Mouse (Mus musculus): ENCODE data around the gene Slc25a51. TPM values are rescaled to one million over a fixed set of nuclear protein-coding genes. Genes with fewer than 3 reads are reported as not detected.

The Slc25a51 gene
- polyA plus RNA-seq, 1 experiment from 2014 or later, result 74.0 TPM

- Histone ChIP-seq H3K4me1 (peaks cover 19% of the 10 kb centered on the region), H3K4me3 (no peak overlapping the region), H3K9me3 (replicated peaks) (no peaks in the 10 kb centered on the region), H3K4me2 (no peak overlapping the region), H3K36me3 (ENCODE audit: poor library complexity, severe bottlenecking) (peaks cover 52% of the 10 kb centered on the region), H3K27ac (no peak overlapping the region; the same call in 1 of the 2 replicates), H3K27me3 (peaks cover 4% of the 10 kb centered on the region; the same call in 1 of the 2 replicates), H3K9ac (no peak overlapping the region)
- ATAC-seq, result no peak
- 58% methylated on average over 1 of the region's 1 CpGs for WGBS
These were observed 33.2 kb upstream of the Slc25a51 start for GRCm38 (mm10) chr4:45441778-45442177.

GRCm38 (mm10) chr4:45439281-45439680 lies 30.7 kb upstream of the Slc25a51 start:
- Histone ChIP-seq H3K27ac (no peak overlapping the region), H3K4me3 (no peak overlapping the region), H3K4me1 (peaks cover 44% of the 10 kb centered on the region), H3K9me3 (replicated peaks) (no peaks in the 10 kb centered on the region), H3K4me2 (no peak overlapping the region), H3K27me3 (no peaks in the 10 kb centered on the region), H3K36me3 (ENCODE audit: poor library complexity, severe bottlenecking) (peaks cover 27% of the 10 kb centered on the region), H3K9ac (no peak overlapping the region)
- WGBS, result 64% methylated on average over 5 of the region's 5 CpGs
- ATAC-seq, result no peak

- H3K27ac ChIP-seq, result peak overlapping the region; percentile 32
- WGBS, result 53% methylated on average over 3 of the region's 3 CpGs
- no peak overlapping the region for H3K4me2 ChIP-seq
- H3K4me3 ChIP-seq, result no peak overlapping the region
- H3K9me3 ChIP-seq (replicated peaks), result no peaks in the 10 kb centered on the region
- H3K36me3 ChIP-seq (ENCODE audit: poor library complexity, severe bottlenecking), result peaks cover 13% of the 10 kb centered on the region; the same call in 1 of the 2 replicates
- 0 out of 2 replicates have a peak overlapping the region, but pooled peaks have one; percentile 40 for H3K9ac ChIP-seq
- 0 out of 2 replicates have a peak, but pooled peaks have one; percentile 11 for ATAC-seq
- no peaks in the 10 kb centered on the region for H3K27me3 ChIP-seq
- peaks cover 54% of the 10 kb centered on the region for H3K4me1 ChIP-seq
These were observed 28.4 kb upstream of the Slc25a51 start for GRCm38 (mm10) chr4:45437010-45437409.

- Histone ChIP-seq H3K4me3 (no peak overlapping the region), H3K9me3 (replicated peaks) (no peaks in the 10 kb centered on the region), H3K36me3 (ENCODE audit: poor library complexity, severe bottlenecking) (peaks cover 11% of the 10 kb centered on the region; the same call in 1 of the 2 replicates), H3K27ac (peak overlapping the region; percentile 32), H3K4me1 (peaks cover 60% of the 10 kb centered on the region), H3K4me2 (no peak overlapping the region), H3K27me3 (no peaks in the 10 kb centered on the region), H3K9ac (peak overlapping the region; percentile 40; the same call in 1 of the 2 replicates)
- ATAC-seq, result no peak
- 72% methylated on average over 7 of the region's 7 CpGs for WGBS
These were observed 27.9 kb upstream of the Slc25a51 start for GRCm38 (mm10) chr4:45436383-45436913.

GRCm38 (mm10) chr4:45435899-45436298 lies 27.3 kb upstream of the Slc25a51 start:
- Histone ChIP-seq H3K9ac (peak overlapping the region; percentile 40; the same call in 1 of the 2 replicates), H3K27ac (0 out of 2 replicates have a peak overlapping the region, but pooled peaks have one; percentile 6), H3K4me2 (no peak overlapping the region), H3K36me3 (ENCODE audit: poor library complexity, severe bottlenecking) (peaks cover 11% of the 10 kb centered on the region; the same call in 1 of the 2 replicates), H3K9me3 (replicated peaks) (no peaks in the 10 kb centered on the region), H3K4me1 (peaks cover 61% of the 10 kb centered on the region), H3K27me3 (no peaks in the 10 kb centered on the region), H3K4me3 (no peak overlapping the region)
- WGBS, result 67% methylated on average over 2 of the region's 2 CpGs
- ATAC-seq, result no peak

- peaks cover 72% of the 10 kb centered on the region for H3K4me1 ChIP-seq
- no peaks in the 10 kb centered on the region for H3K9me3 ChIP-seq (replicated peaks)
- H3K36me3 ChIP-seq (ENCODE audit: poor library complexity, severe bottlenecking), result no peaks in the 10 kb centered on the region
- WGBS, result 81% methylated on average over 4 of the region's 4 CpGs
- no peak overlapping the region for H3K27ac ChIP-seq
- no peak overlapping the region for H3K9ac ChIP-seq
- no peak overlapping the region for H3K4me2 ChIP-seq
- no peaks in the 10 kb centered on the region for H3K27me3 ChIP-seq
- no peak overlapping the region for H3K4me3 ChIP-seq
- no peak for ATAC-seq
These were observed 26.1 kb upstream of the Slc25a51 start for GRCm38 (mm10) chr4:45434681-45435080.

GRCm38 (mm10) chr4:45434071-45434470 lies 25.5 kb upstream of the Slc25a51 start:
- no peaks in the 10 kb centered on the region for H3K9me3 ChIP-seq (replicated peaks)
- H3K9ac ChIP-seq, result no peak overlapping the region
- 67% methylated on average over 12 of the region's 12 CpGs for WGBS
- H3K4me3 ChIP-seq, result no peak overlapping the region
- H3K27ac ChIP-seq, result no peak overlapping the region; the same call in 1 of the 2 replicates
- H3K4me1 ChIP-seq, result peaks cover 78% of the 10 kb centered on the region
- ATAC-seq, result no peak
- H3K27me3 ChIP-seq, result no peaks in the 10 kb centered on the region
- no peaks in the 10 kb centered on the region for H3K36me3 ChIP-seq (ENCODE audit: poor library complexity, severe bottlenecking)
- no peak overlapping the region for H3K4me2 ChIP-seq

GRCm38 (mm10) chr4:45431806-45432205 lies 23.2 kb upstream of the Slc25a51 start:
- Histone ChIP-seq H3K4me1 (peaks cover 88% of the 10 kb centered on the region), H3K36me3 (ENCODE audit: poor library complexity, severe bottlenecking) (no peaks in the 10 kb centered on the region), H3K9me3 (replicated peaks) (no peaks in the 10 kb centered on the region), H3K9ac (no peak overlapping the region), H3K4me2 (no peak overlapping the region), H3K27me3 (no peaks in the 10 kb centered on the region), H3K4me3 (no peak overlapping the region), H3K27ac (0 out of 2 replicates have a peak overlapping the region, but pooled peaks have one; percentile 25)
- 87% methylated on average over 3 of the region's 3 CpGs for WGBS
- no peak for ATAC-seq

- no peak for ATAC-seq
- Histone ChIP-seq H3K4me2 (no peak overlapping the region), H3K4me3 (no peak overlapping the region), H3K27me3 (no peaks in the 10 kb centered on the region), H3K9me3 (replicated peaks) (no peaks in the 10 kb centered on the region), H3K36me3 (ENCODE audit: poor library complexity, severe bottlenecking) (no peaks in the 10 kb centered on the region), H3K9ac (no peak overlapping the region), H3K27ac (0 out of 2 replicates have a peak overlapping the region, but pooled peaks have one; percentile 25), H3K4me1 (peaks cover 88% of the 10 kb centered on the region)
- WGBS, result 81% methylated on average over 3 of the region's 3 CpGs
These were observed 22.8 kb upstream of the Slc25a51 start for GRCm38 (mm10) chr4:45431316-45431715.

- WGBS, result 60% methylated on average over 7 of the region's 7 CpGs
- H3K4me1 ChIP-seq, result peaks cover 77% of the 10 kb centered on the region
- no peaks in the 10 kb centered on the region for H3K9me3 ChIP-seq (replicated peaks)
- 0 out of 2 replicates have a peak, but pooled peaks have one; percentile 7 for ATAC-seq
- peak overlapping the region; percentile 85 for H3K27ac ChIP-seq
- no peak overlapping the region for H3K4me2 ChIP-seq
- no peak overlapping the region for H3K4me3 ChIP-seq
- no peaks in the 10 kb centered on the region for H3K27me3 ChIP-seq
- no peak overlapping the region for H3K9ac ChIP-seq
- H3K36me3 ChIP-seq (ENCODE audit: poor library complexity, severe bottlenecking), result no peaks in the 10 kb centered on the region
These were observed 20.9 kb upstream of the Slc25a51 start for GRCm38 (mm10) chr4:45429451-45429850.

- H3K4me2 ChIP-seq, result 0 out of 2 replicates have a peak overlapping the region, but pooled peaks have one; percentile 7
- peak; percentile 78 for ATAC-seq
- H3K27me3 ChIP-seq, result no peaks in the 10 kb centered on the region
- peak overlapping the region; percentile 85 for H3K27ac ChIP-seq
- H3K9me3 ChIP-seq (replicated peaks), result no peaks in the 10 kb centered on the region
- no peak overlapping the region for H3K4me3 ChIP-seq
- 26% methylated on average over 13 of the region's 13 CpGs for WGBS
- H3K36me3 ChIP-seq (ENCODE audit: poor library complexity, severe bottlenecking), result peaks cover 5% of the 10 kb centered on the region; the same call in 1 of the 2 replicates
- peaks cover 73% of the 10 kb centered on the region for H3K4me1 ChIP-seq
- no peak overlapping the region for H3K9ac ChIP-seq
These were observed 18.3 kb upstream of the Slc25a51 start for GRCm38 (mm10) chr4:45426724-45427457.

GRCm38 (mm10) chr4:45423406-45423805 lies 14.8 kb upstream of the Slc25a51 start:
- no peak overlapping the region for H3K4me3 ChIP-seq
- H3K9me3 ChIP-seq (replicated peaks), result no peaks in the 10 kb centered on the region
- H3K9ac ChIP-seq, result no peak overlapping the region
- H3K4me2 ChIP-seq, result no peak overlapping the region
- H3K27me3 ChIP-seq, result no peaks in the 10 kb centered on the region
- WGBS, result 13% methylated on average over 8 of the region's 8 CpGs
- peaks cover 5% of the 10 kb centered on the region; the same call in 1 of the 2 replicates for H3K36me3 ChIP-seq (ENCODE audit: poor library complexity, severe bottlenecking)
- ATAC-seq, result no peak
- peaks cover 78% of the 10 kb centered on the region for H3K4me1 ChIP-seq
- no peak overlapping the region for H3K27ac ChIP-seq
